Mouse (Mus musculus) heart, adult 18-20 months (tissue): ENCODE measurements around the gene Ldb1. TPM values are rescaled to one million over a fixed set of nuclear protein-coding genes. Genes with fewer than 3 reads are reported as not detected.

Experiments used
- total RNA-seq, 2 experiments: library from RNA; stranded (reverse); gene quantifications; 2 replicates each; pipeline ENCODE4 v1.2.3; 2021

Ldb1 gene
- total RNA-seq, 2 experiments from 2014 or later: 35.2 to 37.3 TPM

Other genes with a start within 250 kb of the Ldb1 start
- 100 to 1,000 TPM; 176 to 206 TPM for gene Kcnip2, start 229.2 kb downstream of the Ldb1 start, total RNA-seq
- gene Armh3, start 46.7 kb downstream of the Ldb1 start, total RNA-seq: 10 to 100 TPM; 16.2 to 17.2 TPM
- 1 to 10 TPM; 5.0 to 5.1 TPM for gene Hps6, start 41.7 kb downstream of the Ldb1 start, total RNA-seq
- gene Pprc1, start 328 bp downstream of the Ldb1 start, total RNA-seq: 10 to 100 TPM; 14.2 to 14.9 TPM
- gene Nolc1, start 30.6 kb upstream of the Ldb1 start, total RNA-seq: 10 to 100 TPM; 17.9 to 19.1 TPM
- gene Elovl3, start 86.7 kb upstream of the Ldb1 start, total RNA-seq: 1 to 10 TPM in 1 of 2 experiments, not detected in 1; 5.1 TPM
- 1 to 10 TPM; 1.1 to 1.3 TPM for gene Pitx3, start 103.1 kb upstream of the Ldb1 start, total RNA-seq
- 10 to 100 TPM; 38.4 to 41.8 TPM for gene Gbf1, start 107.3 kb upstream of the Ldb1 start, total RNA-seq